Mouse (Mus musculus): ENCODE measurements at regions not wholly inside any gene's neighbourhood (a gene's known extent, or its start where the extent isn't known, plus 50 kb on each side); places are given as distances from the start of the nearest gene placed in this dataset.
"Not testable (repeated sequence)": the region's sequence is repeated elsewhere in the genome, so short reads cannot be mapped to it uniquely, and the experiment has no call there.

- DNase-seq (ENCODE audit: low read depth), result peak; percentile 53
- TF ChIP-seq POLR2A (IDR thresholded peaks at IDR 0.05; ENCODE audit: borderline replicate concordance, extremely low read depth, insufficient read depth, insufficient read length, poor library complexity, severe bottlenecking) (no peak), CTCF (IDR thresholded peaks at IDR 0.05; ENCODE audit: borderline replicate concordance, extremely low read depth, insufficient read depth, insufficient read length) (no peak)
These were observed 1168.6 kb downstream of the Galc start for GRCm38 (mm10) chr12:97090577-97091214.

- not testable (repeated sequence) for DNase-seq (ENCODE audit: low read depth)
These were observed 1197.8 kb downstream of the Galc start for GRCm38 (mm10) chr12:97061352-97061895.

- TF ChIP-seq CTCF (IDR thresholded peaks at IDR 0.05; ENCODE audit: borderline replicate concordance, extremely low read depth, insufficient read depth, insufficient read length) (no peak), POLR2A (IDR thresholded peaks at IDR 0.05; ENCODE audit: borderline replicate concordance, extremely low read depth, insufficient read depth, insufficient read length, poor library complexity, severe bottlenecking) (no peak)
- no peak for DNase-seq (ENCODE audit: low read depth)
These were observed 1211.6 kb downstream of the Galc start for GRCm38 (mm10) chr12:97047674-97048073.

All from brain, embryonic 14.5 days (tissue).